Mouse (Mus musculus) lung, postnatal 0 days (tissue): ENCODE results near the gene Bcl2a1a.
"Not testable (repeated sequence)": the region's sequence is repeated elsewhere in the genome, so short reads cannot be mapped to it uniquely, and the experiment has no call there.

Experiments
- CTCF ChIP-seq: IDR thresholded peaks from 2 replicates; pipeline ENCODE4 v1.5.1; 2016; ENCODE audit warnings: antibody characterized with exemption, mild to moderate bottlenecking
- EP300 ChIP-seq: IDR thresholded peaks from 2 replicates; pipeline ENCODE4 v1.6.1; 2016; ENCODE audit warnings: antibody characterized with exemption, mild to moderate bottlenecking, control low read depth

GRCm38 (mm10) chr9:88969502-88969901 lies 12.8 kb downstream of the Bcl2a1a start:
- not testable (repeated sequence) for TF ChIP-seq EP300, CTCF
